Mouse (Mus musculus) cerebellum, adult (tissue): ENCODE data around the gene Dbx1.
A peak's percentile ranks its signal among the peaks of the same experiment; 100 is the strongest.

ENCODE experiments used
- ATAC-seq: cut with Nextera tagmentation; 2 replicates; pipeline ENCODE4 v1.9.2; 2017; ENCODE audit warnings: mild to moderate bottlenecking, moderate library complexity, mixed read lengths; ENCODE audit not compliant: insufficient number of reproducible peaks, low FRiP score, low TSS enrichment

Dbx1 gene

DNA sequence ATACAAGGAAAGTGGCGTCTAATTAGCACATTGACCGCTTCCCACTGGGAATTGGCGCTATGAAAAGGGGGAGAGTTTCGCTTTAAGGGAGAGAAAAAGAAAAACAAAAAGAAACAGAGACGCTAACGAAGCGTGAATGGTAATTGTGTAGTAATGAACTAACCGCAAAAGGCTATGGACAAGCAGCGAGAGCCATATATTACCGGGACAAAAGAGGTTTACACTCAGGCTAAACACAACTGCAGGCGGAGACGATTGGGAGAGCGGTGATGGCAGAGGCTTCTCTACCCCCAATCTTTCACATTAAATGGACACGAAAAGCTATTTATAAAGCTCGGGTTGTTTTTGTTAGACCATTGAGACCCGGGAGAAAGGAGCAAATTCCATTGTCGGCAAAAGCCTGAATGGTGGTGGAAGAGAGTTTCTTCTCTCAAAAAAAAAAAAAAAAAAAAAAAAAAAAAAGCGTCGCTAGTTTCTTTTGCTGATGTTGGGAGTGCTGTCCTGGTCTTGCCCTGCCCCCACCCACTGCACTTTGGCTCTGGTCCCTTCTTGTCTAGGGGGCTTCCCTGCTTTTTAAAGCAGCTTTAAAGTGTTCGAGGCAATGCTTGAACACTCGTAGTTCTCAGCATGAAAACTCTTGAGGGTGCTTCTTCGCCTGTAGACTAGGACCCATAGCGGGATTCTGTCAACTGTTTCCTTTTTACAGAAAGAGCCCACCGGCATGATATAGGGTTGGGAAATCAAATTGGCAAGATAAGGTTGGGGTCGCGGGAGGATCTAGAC is 2.2 kb downstream of the Dbx1 start:
- ATAC-seq = no peak

DNA sequence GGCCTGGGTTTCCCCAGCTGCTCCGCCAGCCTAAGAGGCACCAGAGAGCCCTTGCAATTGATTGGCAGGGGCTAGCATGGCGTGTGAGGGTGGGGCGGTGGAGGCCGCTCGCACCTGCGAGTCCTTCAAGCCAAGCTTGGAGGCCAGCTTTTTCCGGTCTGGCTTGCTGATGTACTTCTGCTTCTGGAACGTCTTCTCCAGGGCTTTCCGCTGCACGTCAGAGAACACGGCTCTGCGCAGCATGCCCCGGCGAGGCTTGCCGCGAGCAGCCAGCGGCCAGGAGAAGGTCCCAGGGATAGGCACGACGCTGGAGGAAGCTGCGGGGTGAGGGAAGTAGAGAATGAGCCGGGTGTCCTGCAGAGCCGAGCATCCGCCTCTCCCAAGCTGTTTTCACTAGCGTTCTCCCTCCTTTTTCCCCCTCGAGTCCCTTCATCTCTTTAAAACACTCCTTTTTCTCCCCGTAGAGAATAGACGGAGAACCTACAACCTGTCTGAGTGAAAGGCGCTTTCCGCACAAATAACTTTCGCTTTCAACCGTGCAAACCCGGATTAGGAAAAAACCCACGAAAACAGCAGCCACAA is 3.2 kb downstream of the Dbx1 start:
- no peak for ATAC-seq

- no peak for ATAC-seq
Observed at GRCm38 (mm10) chr7:49632391-49632790, 4.3 kb downstream of the Dbx1 start.

DNA sequence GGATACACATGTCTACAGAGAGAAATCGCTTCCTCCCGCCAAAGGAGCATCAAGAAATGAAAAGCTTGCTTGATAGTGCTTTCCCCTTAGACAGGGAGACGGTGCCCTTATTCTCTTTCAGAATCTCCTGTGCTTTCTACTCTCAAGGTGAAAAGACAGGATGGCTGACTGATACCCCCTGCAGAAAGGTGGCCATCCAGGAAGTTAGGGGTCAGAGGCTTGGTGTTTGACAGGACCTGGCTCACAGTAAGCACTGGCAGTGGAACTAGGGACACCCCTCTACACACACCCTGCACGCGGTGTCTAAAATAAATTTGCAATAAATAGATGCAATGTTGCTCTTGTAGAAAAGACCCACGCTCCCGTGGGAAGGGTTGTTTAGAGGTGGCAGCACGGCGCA is 4.8 kb downstream of the Dbx1 start:
- ATAC-seq = no peak

DNA sequence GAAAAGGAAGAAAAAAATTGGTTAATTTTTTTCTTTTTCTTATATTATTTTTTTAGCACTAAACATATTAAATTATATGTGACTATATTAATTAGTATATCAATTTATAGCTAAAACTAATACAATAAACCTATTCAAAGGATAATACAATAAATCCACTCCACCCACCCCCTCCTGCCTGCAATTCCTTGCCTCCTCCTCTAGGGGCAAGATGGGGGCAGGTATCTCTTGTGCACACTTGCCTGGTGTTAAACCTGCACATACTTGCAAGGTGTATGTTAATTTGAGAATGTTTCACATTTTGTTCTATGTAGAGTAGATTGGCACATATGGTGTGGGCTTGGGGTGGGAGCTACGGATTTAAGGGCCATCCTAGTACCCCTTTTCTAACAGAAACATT is 16.5 kb downstream of the Dbx1 start:
- no peak for ATAC-seq

DNA sequence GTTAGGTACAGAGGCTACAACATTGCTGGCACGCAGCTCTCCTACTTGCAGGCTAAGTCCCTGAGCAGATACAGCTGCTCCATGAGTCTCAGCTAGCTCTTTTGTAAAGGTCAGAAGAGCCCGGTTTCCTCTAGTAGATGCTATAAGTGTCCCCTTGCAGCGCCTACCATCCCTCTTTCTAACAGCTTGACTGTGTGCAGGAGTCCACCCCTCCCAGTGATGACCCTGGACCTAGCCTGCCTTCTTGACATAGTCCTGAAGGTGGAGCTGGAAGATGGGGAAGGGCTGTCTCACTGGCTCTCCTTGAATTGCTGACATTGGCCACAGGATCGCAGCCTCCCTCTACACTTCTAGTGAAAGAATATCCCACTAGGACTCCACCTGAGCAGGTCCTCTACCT is 19.6 kb downstream of the Dbx1 start:
- no peak for ATAC-seq

GRCm38 (mm10) chr7:49616258-49616735 is 20.4 kb downstream of the Dbx1 start:
- ATAC-seq = peak; percentile 61; the same call in 1 of the 2 replicates

DNA sequence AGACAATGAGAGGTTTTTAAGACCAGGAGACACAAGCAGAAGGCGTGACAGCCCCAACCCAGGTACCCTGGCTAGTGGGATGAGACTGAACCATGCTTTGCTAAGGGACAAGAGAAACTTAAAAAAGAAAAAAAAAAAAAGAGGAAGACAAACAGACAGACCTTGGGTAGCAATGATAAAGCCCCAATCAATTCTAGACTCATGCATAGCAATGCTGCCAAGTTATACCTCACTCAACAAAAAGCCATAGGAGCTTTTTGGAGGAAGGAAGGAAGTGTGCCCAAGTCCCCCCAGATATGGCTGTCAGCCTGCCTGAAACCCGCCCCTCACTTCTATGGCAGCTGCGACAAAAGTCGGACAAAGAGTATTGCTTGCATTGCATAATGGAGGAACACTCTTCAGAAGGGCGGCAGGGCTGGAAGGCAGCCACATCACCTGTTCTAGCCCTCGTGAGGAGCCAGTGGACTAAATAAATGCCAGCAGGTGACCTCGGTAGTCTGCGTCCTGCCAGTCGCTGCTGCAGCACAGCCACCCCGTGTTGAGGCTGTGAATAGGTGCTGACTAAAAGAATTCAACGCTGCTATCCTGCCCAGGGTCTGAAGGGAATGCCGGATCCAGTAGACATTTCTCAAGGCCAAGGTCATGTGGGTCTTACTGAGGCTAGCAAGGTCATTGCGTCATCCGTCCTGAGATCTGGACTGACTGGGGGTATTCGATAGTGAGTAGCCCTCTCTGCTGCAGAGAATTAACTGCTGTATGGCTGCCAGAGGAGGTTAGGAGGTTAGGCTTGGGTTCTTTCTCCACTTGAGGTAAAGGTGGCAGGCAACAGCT is 31.5 kb downstream of the Dbx1 start:
- no peak for ATAC-seq

GRCm38 (mm10) chr7:49604244-49604643 is 32.4 kb downstream of the Dbx1 start:
- no peak for ATAC-seq

- ATAC-seq = peak; percentile 31; the same call in 1 of the 2 replicates
Observed at GRCm38 (mm10) chr7:49601191-49601975, 35.3 kb downstream of the Dbx1 start.

- no peak for ATAC-seq
Observed at GRCm38 (mm10) chr7:49599950-49600349, 36.7 kb downstream of the Dbx1 start.

GRCm38 (mm10) chr7:49598225-49598624 is 38.4 kb downstream of the Dbx1 start:
- no peak for ATAC-seq

GRCm38 (mm10) chr7:49597776-49598175 is 38.9 kb downstream of the Dbx1 start:
- ATAC-seq = no peak

- ATAC-seq = peak; percentile 66; the same call in 1 of the 2 replicates
Observed at GRCm38 (mm10) chr7:49589635-49590034, 47.0 kb downstream of the Dbx1 start.

- no peak for ATAC-seq
Observed at GRCm38 (mm10) chr7:49586530-49587120, 50.0 kb downstream of the Dbx1 start.

- ATAC-seq = 0 out of 2 replicates have a peak, but pooled peaks have one; percentile 59
Observed at GRCm38 (mm10) chr7:49583176-49583575, 53.5 kb downstream of the Dbx1 start.

GRCm38 (mm10) chr7:49582551-49582950 is 54.1 kb downstream of the Dbx1 start:
- ATAC-seq = no peak

GRCm38 (mm10) chr7:49581951-49582350 is 54.7 kb downstream of the Dbx1 start:
- ATAC-seq = no peak
